2 mouse cellular contexts compared by ENCODE assay signal in genomic region chr5:117623206-117623605, GRCm38 (mm10).
TF ChIP-seq lines count a peak whose summit lies in the region.
"Not testable (repeated sequence)": the region's sequence is repeated elsewhere in the genome, so short reads cannot be mapped to it uniquely, and the experiment has no call there.

No protein-coding gene starts in this region.

- not testable (repeated sequence) for TF ChIP-seq POLR2A in myocyte (IDR thresholded peaks at IDR 0.05; ENCODE audit: insufficient read length, low read depth)

- not testable (repeated sequence) for H3K79me2 ChIP-seq in C2C12 (ENCODE audit: control insufficient read depth, insufficient read depth); myocyte (ENCODE audit: control insufficient read depth, insufficient read depth)

- not testable (repeated sequence) for H3K4me3 ChIP-seq in C2C12 (ENCODE audit: insufficient read depth, poor library complexity, severe bottlenecking); myocyte

- not testable (repeated sequence) for H3ac ChIP-seq in C2C12 (ENCODE audit: control insufficient read depth, insufficient read length, low read depth); myocyte (ENCODE audit: control insufficient read depth, insufficient read length)

- not testable (repeated sequence) for H3K27me3 ChIP-seq in C2C12 (ENCODE audit: control insufficient read depth, insufficient read depth, insufficient read length); myocyte (ENCODE audit: control insufficient read depth, insufficient read depth, insufficient read length)

- not testable (repeated sequence) for H3K4me2 ChIP-seq in myocyte (ENCODE audit: low read depth)

- not testable (repeated sequence) for H3K36me3 ChIP-seq in C2C12 (ENCODE audit: control insufficient read depth, insufficient read depth); myocyte (ENCODE audit: control insufficient read depth, insufficient read depth)

- not testable (repeated sequence) for TF ChIP-seq CTCF in C2C12 (IDR thresholded peaks at IDR 0.05; ENCODE audit: control insufficient read depth, insufficient read depth, insufficient read length)

- not testable (repeated sequence) for H3K79me3 ChIP-seq in C2C12 (ENCODE audit: low read depth)

TF ChIP-seq in C2C12, 6 proteins besides CTCF, POLR2A, EP300 and RAD21:
- TF ChIP-seq MYOD1 (IDR thresholded peaks at IDR 0.05; ENCODE audit: control insufficient read depth, insufficient read length, low read depth): peak; percentile 84
TF ChIP-seq in C2C12: peak in this region for 1; not testable (repeated sequence) for 5.

TF ChIP-seq in myocyte, 11 proteins besides CTCF, POLR2A, EP300 and RAD21:
- peak in 2 of 3 experiments; percentile 72 to 79 for TF ChIP-seq MYOD1 (IDR thresholded peaks at IDR 0.05; ENCODE audit: control insufficient read depth in 1 of 3, insufficient read length in 2 of 3, low read depth in 2 of 3)
TF ChIP-seq in myocyte: peak in this region for 1; not testable (repeated sequence) for 10.
